ENCODE assay signal across 30 mouse cellular contexts in genomic region chr10:52018471-52018870, GRCm38 (mm10). TPM values are rescaled to one million over a fixed set of nuclear protein-coding genes. Genes with fewer than 3 reads are reported as not detected.
"Had no signal": no experiment of that assay in that cellular context is flagged by ENCODE, and none has a peak within 500 bp of the region (broad histone marks: within the 10 kb centered on the region; RNA-seq: fewer than 3 reads in every experiment).

No protein-coding gene starts in this region.

- ATAC-seq: forebrain, embryonic 13.5 days; forebrain, embryonic 14.5 days; forebrain, embryonic 15.5 days; forebrain, embryonic 16.5 days; forebrain, postnatal 0 days had no signal

- H3K4me3 ChIP-seq: embryonic facial prominence, embryonic 10.5 days; embryonic facial prominence, embryonic 12.5 days; embryonic facial prominence, embryonic 13.5 days; embryonic facial prominence, embryonic 15.5 days; erythroblast, embryonic 14.5 days; forebrain, embryonic 10.5 days; forebrain, embryonic 12.5 days; forebrain, embryonic 13.5 days; forebrain, embryonic 15.5 days; gastrocnemius, adult 2 months; heart, adult 2 months had no signal

- DNase-seq: cerebellum, adult 2 months; cerebellum, adult 8-10 months; cerebellum, adult 9-10 months; cerebellum, adult 9-11 months; cerebellum, postnatal 14 days; cerebellum, postnatal 25 days; cerebellum, postnatal 36 days; embryo, embryonic 11 days; forebrain, postnatal 0 days; gastrocnemius, adult 2 months; gastrocnemius, postnatal 10 days; gastrocnemius, postnatal 14 days; gastrocnemius, postnatal 25 days; gastrocnemius, postnatal 36 days; heart, adult 11 months; heart, adult 18-20 months; heart, adult 2 months had no signal

- H3K9ac ChIP-seq: embryonic facial prominence, embryonic 12.5 days; embryonic facial prominence, embryonic 13.5 days; embryonic facial prominence, embryonic 15.5 days; forebrain, embryonic 12.5 days; forebrain, embryonic 13.5 days; forebrain, embryonic 15.5 days; forebrain, postnatal 0 days had no signal

- H3K4me2 ChIP-seq: embryonic facial prominence, embryonic 12.5 days; embryonic facial prominence, embryonic 13.5 days; embryonic facial prominence, embryonic 15.5 days; forebrain, embryonic 12.5 days; forebrain, embryonic 13.5 days; forebrain, embryonic 15.5 days had no signal

- H3K36me3 ChIP-seq: embryonic facial prominence, embryonic 10.5 days; embryonic facial prominence, embryonic 12.5 days; embryonic facial prominence, embryonic 13.5 days; embryonic facial prominence, embryonic 15.5 days; forebrain, embryonic 10.5 days; forebrain, embryonic 12.5 days; forebrain, embryonic 15.5 days had no signal

- H3K9me3 ChIP-seq: embryonic facial prominence, embryonic 10.5 days; embryonic facial prominence, embryonic 12.5 days; embryonic facial prominence, embryonic 13.5 days; embryonic facial prominence, embryonic 15.5 days; forebrain, embryonic 10.5 days; forebrain, embryonic 12.5 days; forebrain, embryonic 13.5 days; forebrain, embryonic 15.5 days had no signal

- H3K27ac ChIP-seq: embryonic facial prominence, embryonic 10.5 days; embryonic facial prominence, embryonic 12.5 days; embryonic facial prominence, embryonic 13.5 days; embryonic facial prominence, embryonic 15.5 days; forebrain, embryonic 10.5 days; forebrain, embryonic 12.5 days; forebrain, embryonic 13.5 days; forebrain, embryonic 15.5 days; gastrocnemius, adult 2 months; heart, adult 2 months had no signal

RNA-seq across cellular contexts. Expression of gene Vgll2, which starts 3.8 kb away (rescaled TPM):
- total RNA-seq: common myeloid progenitor, adult 5-6 weeks; granulocyte monocyte progenitor cell, adult 5-6 weeks had no signal
- polyA plus RNA-seq: cerebellum, adult 2 months; erythroblast, embryonic 14.5 days had no signal
